Mouse (Mus musculus) inflammation-experienced regulatory T-cells, adult 6 months (primary cell): ENCODE data around the gene Sall1. TPM values are rescaled to one million over a fixed set of nuclear protein-coding genes. Genes with fewer than 3 reads are reported as not detected.

Experiments
- ATAC-seq: one replicate; pipeline ENCODE4 v1.8.0; 2017
- polyA plus RNA-seq, 3 experiments: library from polyadenylated mRNA; unstranded; fragments of 100-300 nt; shearing (Covaris generic); gene quantifications; one replicate each; pipeline ENCODE4 v1.2.1; 2017

The Sall1 gene
- polyA plus RNA-seq = not detected

- no peak for ATAC-seq
Measured at GRCm38 (mm10) chr8:89043940-89044339, at the start of gene Sall1. Sall1 (minus strand) TSS chr8:89044162.

GRCm38 (mm10) chr8:89089916-89090315 is 46.0 kb upstream of the Sall1 start:
- ATAC-seq = no peak

- no peak for ATAC-seq
Measured at GRCm38 (mm10) chr8:89079147-89079546, 35.2 kb upstream of the Sall1 start.

- no peak for ATAC-seq
Measured at GRCm38 (mm10) chr8:89072968-89073382, 29.0 kb upstream of the Sall1 start.

- ATAC-seq = no peak
Measured at GRCm38 (mm10) chr8:89067499-89067898, 23.5 kb upstream of the Sall1 start.

GRCm38 (mm10) chr8:89064042-89064441 is 20.1 kb upstream of the Sall1 start:
- ATAC-seq = no peak

- ATAC-seq = no peak
Measured at GRCm38 (mm10) chr8:89063366-89064040, 19.5 kb upstream of the Sall1 start.

GRCm38 (mm10) chr8:89060717-89061116 is 16.8 kb upstream of the Sall1 start:
- no peak for ATAC-seq

- no peak for ATAC-seq
Measured at GRCm38 (mm10) chr8:89059507-89059906, 15.5 kb upstream of the Sall1 start.

- no peak for ATAC-seq
Measured at GRCm38 (mm10) chr8:89052880-89053279, 8.9 kb upstream of the Sall1 start.

GRCm38 (mm10) chr8:89046639-89047348 is 2.8 kb upstream of the Sall1 start:
- ATAC-seq = no peak

GRCm38 (mm10) chr8:89046226-89046625 is 2.3 kb upstream of the Sall1 start:
- no peak for ATAC-seq

- no peak for ATAC-seq
Measured at GRCm38 (mm10) chr8:89045726-89046125, 1.8 kb upstream of the Sall1 start.

- ATAC-seq = no peak
Measured at GRCm38 (mm10) chr8:89045218-89045601, 1.2 kb upstream of the Sall1 start.

- no peak for ATAC-seq
Measured at GRCm38 (mm10) chr8:89044511-89045217, 702 bp upstream of the Sall1 start.

- no peak for ATAC-seq
Measured at GRCm38 (mm10) chr8:89043371-89043841, 556 bp downstream of the Sall1 start.

GRCm38 (mm10) chr8:89042560-89043370 is 1.2 kb downstream of the Sall1 start:
- no peak for ATAC-seq

GRCm38 (mm10) chr8:89042118-89042460 is 1.9 kb downstream of the Sall1 start:
- ATAC-seq = no peak

GRCm38 (mm10) chr8:89041421-89042117 is 2.4 kb downstream of the Sall1 start:
- ATAC-seq = no peak

- no peak for ATAC-seq
Measured at GRCm38 (mm10) chr8:89040751-89041420, 3.1 kb downstream of the Sall1 start.

GRCm38 (mm10) chr8:89039890-89040289 is 4.1 kb downstream of the Sall1 start:
- no peak for ATAC-seq
